Mouse (Mus musculus) monocyte, adult 5-6 weeks (primary cell): ENCODE measurements around the gene Kdsr. TPM values are rescaled to one million over a fixed set of nuclear protein-coding genes. Genes with fewer than 3 reads are reported as not detected.

Experiments
- total RNA-seq: library from RNA; stranded (forward); fragments of 200-1000, 200-491, 200-594 nt; gene quantifications from 3 replicates; pipeline ENCODE4 v1.2.3, GENCODE M21; 2017

Kdsr gene
- total RNA-seq, 1 experiment from 2014 or later, result 25.0 TPM

Other genes starting within 250 kb of the Kdsr start
- 64.9 to 109 TPM (median 65.0 TPM) in 3 replicates for gene Bcl2, start 45.5 kb downstream of the Kdsr start, total RNA-seq
- 173 to 207 TPM (median 181 TPM) in 3 replicates for gene Vps4b, start 37.0 kb upstream of the Kdsr start, total RNA-seq
- gene Serpinb5, start 101.4 kb upstream of the Kdsr start, total RNA-seq, result not detected in 3 replicates
- not detected in 3 replicates for gene Serpinb12, start 174.7 kb upstream of the Kdsr start, total RNA-seq
- not detected in 3 replicates for gene Serpinb13, start 221.3 kb upstream of the Kdsr start, total RNA-seq